Mouse (Mus musculus) heart, postnatal 0 days (tissue): ENCODE measurements at regions not wholly inside any gene's neighbourhood (a gene's known extent, or its start where the extent isn't known, plus 50 kb on each side); places are given as distances from the start of the nearest gene placed in this dataset.

Source experiments
- CTCF ChIP-seq: IDR thresholded peaks from 2 replicates; pipeline ENCODE4 v1.5.1; 2016; ENCODE audit warnings: antibody characterized with exemption, control low read depth, low read depth
- EP300 ChIP-seq: IDR thresholded peaks from 2 replicates; pipeline ENCODE4 v1.6.1; 2016; ENCODE audit warnings: antibody characterized with exemption, low read depth

DNA sequence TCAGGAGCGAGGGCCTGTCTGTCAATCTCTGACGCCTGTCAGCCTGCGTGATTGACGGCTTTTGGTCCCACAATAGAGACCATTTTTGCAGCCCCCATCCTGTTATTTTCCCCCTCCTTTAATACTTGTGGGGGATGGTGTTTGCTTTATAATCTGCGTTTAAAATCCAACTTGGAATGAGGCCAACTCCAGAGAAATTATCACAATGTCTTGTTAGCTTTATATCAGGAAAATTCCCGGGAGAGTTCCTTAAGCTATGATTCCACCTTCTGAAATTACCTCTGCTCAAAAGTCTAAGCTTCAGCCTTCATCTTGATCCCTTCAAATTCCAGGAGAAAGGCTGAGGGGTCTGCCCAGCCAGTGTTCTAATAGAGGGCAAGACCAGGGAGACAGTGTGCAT is 235.0 kb downstream of the 3100002H09Rik start:
- TF ChIP-seq EP300 (no peak), CTCF (no peak)
